Mouse (Mus musculus): ENCODE measurements around the gene Micu1.

The Micu1 gene

DNA sequence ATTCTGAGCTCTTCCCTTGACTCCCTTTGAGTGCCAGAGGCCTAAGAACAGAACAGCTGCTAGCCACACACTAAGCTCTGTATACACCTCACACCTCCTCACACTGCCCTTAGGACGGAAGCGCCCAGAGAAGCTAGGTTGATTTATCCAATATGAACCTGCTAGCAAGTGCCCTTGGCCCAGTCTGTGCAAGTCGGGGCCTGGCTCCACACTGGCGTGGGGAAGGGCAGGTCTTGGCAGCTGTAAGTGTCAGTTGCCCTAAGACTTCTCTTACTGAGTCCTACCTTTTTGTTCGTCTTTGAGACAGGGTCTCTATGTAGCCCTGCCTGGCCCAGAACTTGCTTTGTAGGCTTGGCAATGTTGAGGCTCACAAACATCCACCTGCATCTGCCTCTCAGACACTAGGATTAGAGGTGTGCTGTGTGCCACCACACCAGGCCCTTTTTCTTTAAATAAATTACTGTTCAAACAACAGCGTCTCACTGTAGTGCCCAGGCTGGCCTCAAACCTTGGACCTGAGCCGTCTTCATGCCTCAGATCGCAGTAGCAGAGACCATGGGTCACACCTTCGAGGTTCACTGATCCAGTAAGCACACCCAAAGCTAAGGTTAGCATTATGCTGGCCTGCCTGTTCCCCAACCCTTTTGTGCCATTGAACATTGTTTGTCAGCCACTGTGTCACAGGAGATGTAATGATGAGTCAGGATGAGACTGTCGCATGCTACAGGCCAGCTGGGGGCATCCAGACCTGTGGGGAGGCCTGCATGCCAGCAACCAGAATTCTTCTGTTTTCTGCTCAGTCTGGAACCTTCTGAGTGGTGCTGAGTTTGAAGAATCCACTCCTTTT is 182.3 kb downstream of the Micu1 start:
- no peak for DNase-seq (ENCODE audit: low read depth, low spot score)

DNA sequence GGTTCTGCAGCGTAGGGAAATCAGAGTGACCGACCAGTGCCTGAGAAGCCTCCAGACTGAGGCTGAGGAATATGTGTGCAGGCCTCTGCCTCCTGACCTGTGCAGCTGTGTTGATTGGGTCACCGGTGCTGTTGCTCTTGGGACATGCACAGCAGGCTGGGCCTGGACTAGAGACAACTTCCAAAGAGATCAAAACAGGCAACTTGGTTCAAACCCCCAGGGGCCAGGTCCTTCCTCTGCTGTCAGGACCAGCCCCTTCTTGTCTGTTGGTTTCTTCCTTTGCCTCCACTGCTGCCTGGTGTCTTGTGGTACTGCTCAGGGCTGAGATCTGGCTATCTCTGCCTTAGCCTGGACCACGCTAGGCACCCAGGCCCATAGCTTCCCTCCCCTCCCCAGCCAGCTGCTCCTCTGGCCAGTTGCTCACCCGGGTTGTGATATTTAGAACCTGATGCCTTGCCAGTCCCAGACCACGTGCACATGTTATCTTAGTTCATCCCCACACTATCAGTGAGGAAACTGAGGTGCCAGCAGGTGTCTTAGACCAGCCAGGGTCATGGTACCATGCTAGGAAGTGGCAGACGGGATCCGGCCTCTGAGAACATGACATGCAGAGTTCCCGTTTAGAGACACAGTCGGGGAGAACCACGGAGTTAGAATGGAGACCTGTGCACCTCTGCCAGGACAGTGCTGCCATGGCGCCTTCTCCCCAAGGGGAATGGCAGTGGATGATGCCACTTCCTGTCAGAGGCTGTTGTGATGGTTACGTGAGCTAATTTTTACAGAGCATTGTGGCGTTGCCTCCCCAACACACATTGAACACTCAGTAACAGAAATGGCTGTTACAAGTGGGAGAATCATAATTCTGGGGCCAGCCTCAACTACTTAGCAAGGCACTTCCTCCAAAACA is 183.2 kb downstream of the Micu1 start:
- DNase-seq (ENCODE audit: low read depth, low spot score): no peak

DNA sequence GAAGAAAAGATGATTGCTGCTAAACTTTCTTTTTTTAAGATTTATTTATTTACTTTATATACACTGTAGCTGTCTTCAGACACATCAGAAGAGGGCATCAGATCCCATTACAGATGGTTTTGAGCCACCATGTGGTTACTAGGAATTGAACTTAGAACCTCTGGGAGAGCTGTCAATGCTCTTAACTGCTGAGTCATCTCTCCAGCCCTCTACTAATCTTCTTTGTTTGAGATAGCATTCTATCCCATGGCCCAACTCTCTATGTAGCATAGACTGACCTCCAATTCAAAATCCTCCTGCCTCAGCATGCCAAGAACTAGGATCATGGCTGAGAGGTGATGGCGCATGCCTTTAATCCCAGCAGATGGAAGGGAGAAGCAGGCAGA is 183.8 kb downstream of the Micu1 start:
- DNase-seq (ENCODE audit: low read depth, low spot score): no peak

- no peak for DNase-seq (ENCODE audit: low read depth, low spot score)
These were observed 185.2 kb downstream of the Micu1 start for GRCm38 (mm10) chr10:59887432-59887831.

GRCm38 (mm10) chr10:59889339-59889738 is 187.1 kb downstream of the Micu1 start:
- DNase-seq (ENCODE audit: low read depth, low spot score): no peak

- no peak for DNase-seq (ENCODE audit: low read depth, low spot score)
These were observed 187.9 kb downstream of the Micu1 start for GRCm38 (mm10) chr10:59889953-59890751.

- peak; percentile 76 for DNase-seq (ENCODE audit: low read depth, low spot score)
These were observed 190.7 kb downstream of the Micu1 start for GRCm38 (mm10) chr10:59892977-59893376.

DNA sequence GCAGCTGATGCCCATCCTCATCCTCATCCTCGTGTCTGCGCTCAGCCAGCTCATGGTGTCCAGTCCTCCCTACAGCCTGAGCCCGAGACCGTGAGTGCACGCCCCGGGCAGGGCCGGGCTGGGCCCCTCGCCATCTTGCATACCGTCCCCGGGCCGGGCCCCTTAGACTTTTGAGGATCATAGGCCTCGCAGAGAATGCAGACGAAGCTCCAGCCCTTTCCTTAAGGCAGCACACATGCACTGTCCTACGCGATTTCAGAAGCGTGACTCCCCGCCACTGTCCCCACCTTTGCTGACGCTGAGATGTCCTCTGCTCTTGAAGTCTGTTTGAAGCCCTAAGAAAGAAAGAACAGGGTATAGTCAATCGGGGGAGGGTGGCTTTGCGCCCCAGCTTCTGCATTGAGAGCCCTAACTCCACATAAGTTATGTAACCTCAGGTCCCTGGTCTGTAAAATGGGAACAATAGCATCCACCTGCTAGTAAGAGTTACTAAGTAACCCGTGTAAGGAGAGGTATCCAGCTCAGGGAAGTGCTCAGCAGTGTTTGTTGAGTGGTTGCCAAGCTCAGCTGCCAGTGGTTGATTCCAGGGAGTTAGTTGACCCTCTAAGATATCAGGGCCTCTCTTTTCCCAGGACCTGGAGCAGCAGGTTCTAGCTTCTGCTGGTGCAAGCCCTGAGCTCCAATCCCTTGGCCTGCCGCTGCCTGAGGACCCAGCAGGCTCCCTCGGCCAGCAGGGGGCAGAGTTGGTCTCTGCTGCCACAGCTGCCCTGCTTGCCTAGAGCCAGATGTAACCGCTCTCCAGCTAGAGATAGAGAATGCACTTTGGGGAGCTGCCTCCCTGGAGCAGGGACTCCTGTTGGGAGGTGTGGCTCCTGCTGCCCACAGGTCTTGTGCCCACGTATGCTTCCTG is 192.2 kb downstream of the Micu1 start:
- peak; percentile 62 for DNase-seq (ENCODE audit: low read depth, low spot score)

DNA sequence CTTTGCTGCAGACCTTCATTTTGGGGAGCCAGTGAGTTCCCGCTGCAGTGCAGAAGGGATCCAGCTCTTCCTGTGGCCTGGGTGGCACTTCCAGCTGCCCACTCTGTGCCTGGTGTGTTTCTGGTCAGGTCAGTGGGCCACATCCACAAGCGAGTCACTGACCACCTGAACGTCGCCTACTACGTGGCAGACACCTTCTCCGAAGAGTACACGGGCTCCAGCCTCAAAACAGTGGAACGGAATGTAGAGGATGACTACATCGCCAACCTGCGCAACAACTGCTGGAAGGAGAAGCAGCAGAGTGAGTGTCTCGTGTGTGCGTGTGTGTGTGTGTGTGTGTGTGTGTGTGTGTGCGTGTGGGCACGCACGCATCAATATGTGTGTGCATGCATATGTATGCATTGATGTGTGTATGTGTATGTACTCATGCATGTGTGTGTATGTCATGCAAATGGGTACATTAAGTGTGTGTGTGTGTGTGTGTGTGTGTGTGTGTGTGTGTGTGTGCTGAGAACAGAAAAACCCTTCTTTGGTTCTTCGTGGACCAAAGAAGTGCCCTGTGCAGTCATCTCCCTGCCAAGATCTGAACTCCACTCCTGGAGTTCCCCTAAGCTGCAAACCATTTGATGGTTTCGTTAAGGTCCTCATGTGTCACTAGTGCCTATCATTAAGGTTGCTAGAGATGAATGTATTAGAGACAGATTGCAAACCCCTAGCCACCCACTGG is 193.3 kb downstream of the Micu1 start:
- no peak for DNase-seq (ENCODE audit: low read depth, low spot score)

GRCm38 (mm10) chr10:59896211-59896610 is 193.9 kb downstream of the Micu1 start:
- DNase-seq (ENCODE audit: low read depth, low spot score): no peak

DNA sequence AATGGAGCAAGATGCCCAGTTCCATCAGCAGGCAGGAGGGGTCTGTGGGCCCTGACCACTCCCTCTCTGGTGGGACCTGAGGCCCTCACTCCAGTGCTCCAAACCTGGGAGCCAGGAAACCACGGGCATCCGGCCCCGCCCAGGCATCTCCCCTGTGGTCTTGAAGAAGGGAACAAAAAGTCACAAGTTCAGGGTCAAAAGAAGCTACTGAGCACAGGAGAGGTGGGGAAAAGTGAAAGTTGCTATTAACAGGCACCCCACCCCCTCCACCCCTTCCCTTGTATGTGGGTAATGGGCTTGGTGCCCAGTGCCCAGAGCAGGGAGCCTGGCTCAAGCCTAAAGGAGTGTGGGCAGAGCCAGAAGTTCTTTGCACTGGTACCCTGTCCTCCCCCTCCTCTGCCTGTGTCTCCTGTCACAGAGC is 194.6 kb downstream of the Micu1 start:
- no peak for DNase-seq (ENCODE audit: low read depth, low spot score)

DNA sequence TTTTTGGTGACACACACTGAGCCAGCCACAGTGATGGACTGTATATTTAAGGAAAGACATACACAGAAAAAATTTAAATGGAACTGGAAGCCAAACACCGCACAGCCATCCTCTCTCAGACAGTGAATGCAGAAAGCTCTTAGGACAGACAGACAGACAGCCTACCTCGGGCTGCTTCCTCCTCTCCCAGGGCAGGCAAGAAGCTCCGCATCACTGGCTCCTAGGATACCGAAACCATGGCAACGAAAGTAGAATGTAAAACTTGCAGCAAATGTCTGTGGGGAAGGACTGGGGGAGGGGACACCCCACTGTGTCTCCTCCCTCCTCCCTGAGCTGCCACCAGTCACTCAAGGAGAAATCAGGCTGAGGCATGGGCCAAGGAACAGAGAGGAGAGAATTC is 195.2 kb downstream of the Micu1 start:
- no peak for DNase-seq (ENCODE audit: low read depth, low spot score)

DNA sequence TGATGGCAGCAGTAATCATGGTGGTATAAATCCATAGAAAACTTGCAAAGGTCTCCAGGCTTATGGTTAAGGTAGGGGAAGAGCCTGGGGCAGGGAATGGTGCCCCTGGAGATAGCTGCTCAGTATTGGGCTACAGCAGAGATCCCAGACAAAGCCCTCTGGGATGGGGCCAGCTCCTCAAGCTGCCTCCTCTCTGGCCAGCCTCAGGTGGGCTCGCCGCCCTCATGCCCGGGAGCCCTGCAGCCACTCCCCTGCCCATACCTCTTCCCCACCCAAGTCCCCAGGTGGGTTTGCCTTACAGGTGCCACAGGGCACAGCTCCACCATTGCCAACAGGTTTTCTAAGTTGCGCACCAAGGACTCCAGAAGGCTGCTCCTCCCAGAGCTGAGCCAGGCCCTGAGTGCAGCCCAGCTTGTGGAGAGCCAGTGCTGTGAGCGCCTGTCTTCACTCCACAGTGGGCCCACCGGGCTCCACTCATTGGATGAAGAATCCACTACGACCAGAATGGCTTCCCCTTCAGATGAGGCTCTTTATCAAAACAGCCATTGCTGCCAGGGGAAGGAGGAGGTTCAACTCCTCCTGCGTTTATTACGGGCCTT is 196.0 kb downstream of the Micu1 start:
- no peak for DNase-seq (ENCODE audit: low read depth, low spot score)

GRCm38 (mm10) chr10:59898935-59899334 is 196.7 kb downstream of the Micu1 start:
- no peak for DNase-seq (ENCODE audit: low read depth, low spot score)

DNA sequence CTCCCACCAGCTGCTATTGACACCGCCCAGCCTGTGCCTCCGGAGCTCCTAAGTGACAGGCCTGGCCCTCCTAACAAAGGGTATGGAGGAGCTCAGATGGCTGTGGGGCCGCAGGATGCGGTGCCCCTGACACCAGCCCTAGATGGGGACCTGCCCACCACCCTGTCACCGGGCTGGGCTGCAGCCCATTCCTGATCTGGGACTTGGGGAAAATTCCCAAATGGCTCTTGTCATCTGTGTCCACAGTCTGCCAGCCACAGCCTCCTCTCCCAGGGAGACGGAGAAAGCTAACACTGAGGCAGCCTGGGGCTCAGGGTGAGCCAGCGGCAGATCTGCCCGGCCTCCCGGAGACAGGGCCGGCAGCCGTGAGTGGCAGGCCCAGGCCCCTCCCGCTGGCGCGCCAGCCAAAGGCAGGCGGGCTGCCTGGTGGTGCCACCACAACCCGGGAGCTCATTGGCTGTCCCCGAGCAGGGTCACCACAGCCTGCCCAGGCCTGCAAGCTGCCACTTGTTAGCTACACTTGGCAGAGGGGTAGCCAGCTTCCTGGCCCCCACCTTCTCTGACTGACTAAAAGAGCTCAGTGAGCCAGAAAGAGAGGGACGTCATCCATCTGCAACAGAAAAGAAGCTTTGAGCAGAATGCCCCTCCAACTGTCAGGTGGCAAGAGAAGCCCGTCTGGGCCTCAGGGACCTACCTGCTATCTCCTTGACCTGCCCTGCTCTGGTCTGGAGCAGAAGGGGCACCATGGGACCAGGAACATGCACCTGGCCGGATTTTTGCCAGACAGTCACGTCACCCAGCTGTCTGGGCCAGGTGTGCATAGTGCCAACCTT is 197.3 kb downstream of the Micu1 start:
- peak; percentile 70 for DNase-seq (ENCODE audit: low read depth, low spot score)

- no peak for DNase-seq (ENCODE audit: low read depth, low spot score)
These were observed 197.8 kb downstream of the Micu1 start for GRCm38 (mm10) chr10:59900174-59900435.

DNA sequence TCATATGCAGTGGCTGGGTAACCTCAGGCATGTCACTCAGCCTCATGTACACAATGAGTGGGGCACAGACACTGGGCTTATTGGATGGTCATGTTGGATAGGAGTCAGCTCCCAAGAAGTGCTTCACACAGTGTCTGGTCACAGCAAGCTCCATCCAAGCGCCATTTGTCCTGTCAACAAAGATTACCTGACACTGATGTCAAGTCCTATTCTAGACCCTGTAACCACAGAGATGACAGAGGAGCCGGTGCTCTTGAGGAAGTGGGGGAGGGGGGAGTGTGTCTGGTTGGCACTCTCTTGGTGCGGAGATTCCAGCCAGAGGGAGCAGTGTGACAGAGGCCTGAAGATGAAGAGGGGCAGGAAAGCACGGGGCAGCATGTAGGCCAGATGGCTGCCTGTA is 198.7 kb downstream of the Micu1 start:
- DNase-seq (ENCODE audit: low read depth, low spot score): no peak

- no peak for DNase-seq (ENCODE audit: low read depth, low spot score)
These were observed 199.2 kb downstream of the Micu1 start for GRCm38 (mm10) chr10:59901463-59901862.

GRCm38 (mm10) chr10:59901986-59902605 is 199.8 kb downstream of the Micu1 start:
- no peak for DNase-seq (ENCODE audit: low read depth, low spot score)

All from retina, postnatal 7 days (tissue).